Mouse (Mus musculus): ENCODE results near the gene Ly75. TPM values are rescaled to one million over a fixed set of nuclear protein-coding genes. Genes with fewer than 3 reads are reported as not detected.

Ly75 gene
- polyA plus RNA-seq, 1 experiment from 2014 or later, result 1.6 TPM

DNA sequence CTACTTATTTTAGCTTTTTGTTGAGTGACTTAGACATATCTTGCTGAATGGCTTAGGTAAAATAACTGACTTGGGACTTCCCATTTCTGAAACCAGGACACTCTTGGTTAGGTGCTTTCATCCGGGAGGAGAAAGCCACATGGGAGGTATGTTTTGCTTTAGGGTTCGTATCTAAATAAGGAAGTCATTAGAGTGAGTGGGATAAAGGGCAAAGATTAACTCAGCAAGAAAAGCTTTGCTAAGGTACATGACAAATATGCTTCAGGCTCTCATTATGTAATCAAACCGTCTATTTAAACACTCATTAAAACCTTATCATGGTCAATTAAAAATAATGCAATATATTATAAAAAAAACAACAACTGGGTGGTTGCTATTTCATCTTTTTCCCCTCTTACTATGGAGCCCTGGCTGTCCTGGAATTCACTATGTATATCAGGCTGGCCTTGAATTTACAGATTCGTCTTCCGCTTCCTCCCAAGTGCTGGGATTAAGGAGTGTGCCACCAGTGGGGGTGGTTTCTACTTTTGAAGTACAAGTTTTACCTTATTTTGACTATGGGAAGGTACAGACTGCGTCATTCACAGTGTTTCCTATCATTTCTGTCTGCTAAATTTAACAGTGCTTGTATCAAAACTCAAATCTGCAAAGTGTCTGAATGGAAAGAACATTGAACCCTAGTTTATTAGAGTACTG, 60.9 kb downstream of the Ly75 start:
- no peak overlapping the region for H3K4me2 ChIP-seq (ENCODE audit: low read length)
- WGBS, result 66% methylated on average over 6 of the region's 6 CpGs

DNA sequence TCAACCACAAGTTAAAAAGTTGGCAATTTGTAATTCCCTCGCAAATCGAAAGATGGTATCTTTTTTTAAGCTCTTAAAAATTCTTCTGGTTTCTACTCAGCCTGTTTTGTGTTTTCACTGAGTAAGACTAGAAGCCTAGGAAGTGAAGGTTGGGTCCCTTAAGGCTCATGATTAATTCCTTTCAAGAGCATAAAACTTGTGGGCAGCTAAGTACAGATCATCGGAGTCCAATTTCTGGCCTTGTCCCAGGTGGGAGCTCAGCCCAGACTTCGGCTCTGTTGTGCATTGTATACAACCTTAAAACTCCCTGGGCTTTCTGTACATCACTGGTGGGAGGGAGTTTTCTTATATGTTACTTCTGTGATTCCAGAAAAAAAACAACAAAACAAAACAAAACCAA, 79.3 kb downstream of the Ly75 start:
- Histone ChIP-seq H3K36me3 (ENCODE audit: control insufficient read depth, insufficient read depth, low read length) (no peaks in the 10 kb centered on the region), H3K4me3 (ENCODE audit: control insufficient read depth in 1 of 2, insufficient read depth in 1 of 2, low read depth in 1 of 2, low read length in 2 of 2) (no peak overlapping the region), H3K4me1 (ENCODE audit: control insufficient read depth in 2 of 2, insufficient read depth in 2 of 2, low read length in 2 of 2) (no peaks in the 10 kb centered on the region), H3K27ac (replicated peaks in 1 of 2; ENCODE audit: control insufficient read depth in 1 of 2, insufficient read depth in 1 of 2, low read depth in 2 of 2, low read length in 2 of 2) (no peak overlapping the region), H3K4me2 (ENCODE audit: low read length) (no peak overlapping the region), H3K9me3 (ENCODE audit: control insufficient read depth, low read length) (no peaks in the 10 kb centered on the region), H3K27me3 (ENCODE audit: control insufficient read depth, insufficient read depth, low read length) (no peaks in the 10 kb centered on the region), H3K9ac (ENCODE audit: low read length) (no peak overlapping the region)
- WGBS, result 86% methylated on average over 4 of the region's 4 CpGs
- no peak for ATAC-seq (ENCODE audit: insufficient number of reproducible peaks, insufficient read depth, low FRiP score, low read depth)

More for the DNA sequence above, 60.9 kb downstream of the Ly75 start:
- Histone ChIP-seq H3K4me3 (ENCODE audit: control insufficient read depth in 1 of 2, insufficient read depth in 1 of 2, low read depth in 1 of 2, low read length in 2 of 2) (no peak overlapping the region), H3K4me1 (ENCODE audit: control insufficient read depth in 2 of 2, insufficient read depth in 2 of 2, low read length in 2 of 2) (no peaks in the 10 kb centered on the region), H3K9me3 (ENCODE audit: control insufficient read depth, low read length) (no peaks in the 10 kb centered on the region), H3K27ac (replicated peaks in 1 of 2; ENCODE audit: control insufficient read depth in 1 of 2, insufficient read depth in 1 of 2, low read depth in 2 of 2, low read length in 2 of 2) (no peak overlapping the region), H3K36me3 (ENCODE audit: control insufficient read depth, insufficient read depth, low read length) (no peaks in the 10 kb centered on the region), H3K9ac (ENCODE audit: low read length) (no peak overlapping the region), H3K27me3 (ENCODE audit: control insufficient read depth, insufficient read depth, low read length) (no peaks in the 10 kb centered on the region)
- ATAC-seq (ENCODE audit: insufficient number of reproducible peaks, insufficient read depth, low FRiP score, low read depth), result no peak

DNA sequence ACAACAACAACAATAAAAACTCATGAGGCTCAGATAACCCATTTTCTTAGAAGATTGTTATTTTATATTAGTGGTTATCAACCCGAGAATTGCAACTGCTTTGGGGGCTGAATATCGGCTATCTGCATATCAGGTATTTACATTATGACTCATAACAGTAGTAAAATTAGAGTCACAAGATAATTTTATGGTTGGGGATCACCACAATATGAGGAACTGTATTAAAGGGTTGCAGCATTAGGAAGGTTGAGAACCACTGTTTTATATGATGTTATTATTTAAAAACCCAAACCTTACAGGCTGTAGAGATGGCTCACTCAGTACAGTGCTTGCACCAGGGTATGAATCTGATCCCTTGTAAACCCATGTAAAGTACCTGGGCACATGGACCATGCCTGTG, 83.8 kb downstream of the Ly75 start:
- no peak overlapping the region for H3K9ac ChIP-seq (ENCODE audit: low read length)
- no peak overlapping the region for H3K27ac ChIP-seq (replicated peaks in 1 of 2; ENCODE audit: control insufficient read depth in 1 of 2, insufficient read depth in 1 of 2, low read depth in 2 of 2, low read length in 2 of 2)
- no peak overlapping the region for H3K4me3 ChIP-seq (ENCODE audit: control insufficient read depth in 1 of 2, insufficient read depth in 1 of 2, low read depth in 1 of 2, low read length in 2 of 2)
- 81% methylated on average over 2 of the region's 2 CpGs for WGBS
- H3K27me3 ChIP-seq (ENCODE audit: control insufficient read depth, insufficient read depth, low read length), result no peaks in the 10 kb centered on the region
- no peaks in the 10 kb centered on the region for H3K4me1 ChIP-seq (ENCODE audit: control insufficient read depth in 2 of 2, insufficient read depth in 2 of 2, low read length in 2 of 2)
- no peaks in the 10 kb centered on the region for H3K9me3 ChIP-seq (ENCODE audit: control insufficient read depth, low read length)
- ATAC-seq (ENCODE audit: insufficient number of reproducible peaks, insufficient read depth, low FRiP score, low read depth), result no peak
- no peak overlapping the region for H3K4me2 ChIP-seq (ENCODE audit: low read length)
- no peaks in the 10 kb centered on the region for H3K36me3 ChIP-seq (ENCODE audit: control insufficient read depth, insufficient read depth, low read length)

DNA sequence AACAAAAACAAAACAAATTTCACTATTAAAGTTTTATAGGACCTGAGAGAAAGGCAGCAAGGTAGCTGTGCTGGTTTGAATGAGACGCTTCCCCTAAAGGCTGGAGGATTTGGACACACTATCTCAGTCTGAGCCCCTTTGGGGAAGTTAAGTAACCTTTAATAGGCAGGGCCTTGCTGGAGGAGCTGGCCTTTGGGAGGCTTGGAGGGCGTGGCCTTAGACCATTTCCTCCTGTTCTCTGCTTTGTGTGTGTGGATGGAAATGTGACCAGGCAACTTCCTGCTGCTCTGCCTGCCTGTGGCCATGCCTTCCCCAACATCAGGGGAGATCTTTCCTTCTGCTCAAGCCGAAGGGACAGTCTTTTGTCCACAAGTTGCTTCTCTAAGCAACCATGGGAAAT, 84.8 kb downstream of the Ly75 start:
- no peak for ATAC-seq (ENCODE audit: insufficient number of reproducible peaks, insufficient read depth, low FRiP score, low read depth)
- H3K4me1 ChIP-seq (ENCODE audit: control insufficient read depth in 2 of 2, insufficient read depth in 2 of 2, low read length in 2 of 2), result no peaks in the 10 kb centered on the region
- 70% methylated on average over 3 of the region's 3 CpGs for WGBS

DNA sequence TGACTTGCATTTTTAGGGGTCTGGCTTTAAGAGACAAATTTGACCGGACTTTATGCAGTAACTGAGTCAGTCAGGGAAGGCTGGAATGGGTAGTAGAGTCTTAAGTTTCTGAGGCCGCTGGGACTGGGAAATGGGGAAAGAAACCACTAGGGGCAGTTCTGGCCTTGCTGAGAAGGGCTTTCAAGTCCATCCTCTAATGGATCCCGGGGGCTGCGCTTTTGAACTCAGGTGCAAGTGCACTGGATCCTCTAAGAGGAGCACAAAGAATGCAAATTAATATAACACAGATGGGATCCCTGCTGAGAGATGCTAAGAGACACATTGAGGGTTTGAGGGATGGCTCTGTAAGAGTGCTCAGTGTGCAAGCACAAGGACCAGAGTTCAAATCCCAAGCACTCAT, 91.7 kb downstream of the Ly75 start:
- 80% methylated on average over 4 of the region's 4 CpGs for WGBS
- no peak overlapping the region for H3K27ac ChIP-seq (replicated peaks in 1 of 2; ENCODE audit: control insufficient read depth in 1 of 2, insufficient read depth in 1 of 2, low read depth in 2 of 2, low read length in 2 of 2)
- no peak overlapping the region for H3K4me3 ChIP-seq (ENCODE audit: control insufficient read depth in 1 of 2, insufficient read depth in 1 of 2, low read depth in 1 of 2, low read length in 2 of 2)
- H3K27me3 ChIP-seq (ENCODE audit: control insufficient read depth, insufficient read depth, low read length), result no peaks in the 10 kb centered on the region
- no peak overlapping the region for H3K9ac ChIP-seq (ENCODE audit: low read length)
- H3K9me3 ChIP-seq (ENCODE audit: control insufficient read depth, low read length), result no peaks in the 10 kb centered on the region
- H3K4me2 ChIP-seq (ENCODE audit: low read length), result no peak overlapping the region
- no peaks in the 10 kb centered on the region for H3K4me1 ChIP-seq (ENCODE audit: control insufficient read depth in 2 of 2, insufficient read depth in 2 of 2, low read length in 2 of 2)
- H3K36me3 ChIP-seq (ENCODE audit: control insufficient read depth, insufficient read depth, low read length), result no peaks in the 10 kb centered on the region
- ATAC-seq (ENCODE audit: insufficient number of reproducible peaks, insufficient read depth, low FRiP score, low read depth), result no peak

More for the DNA sequence above, 84.8 kb downstream of the Ly75 start:
- no peaks in the 10 kb centered on the region for H3K36me3 ChIP-seq (ENCODE audit: control insufficient read depth, insufficient read depth, low read length)
- no peaks in the 10 kb centered on the region for H3K27me3 ChIP-seq (ENCODE audit: control insufficient read depth, insufficient read depth, low read length)
- no peak overlapping the region for H3K27ac ChIP-seq (replicated peaks in 1 of 2; ENCODE audit: control insufficient read depth in 1 of 2, insufficient read depth in 1 of 2, low read depth in 2 of 2, low read length in 2 of 2)
- no peak overlapping the region for H3K9ac ChIP-seq (ENCODE audit: low read length)
- H3K9me3 ChIP-seq (ENCODE audit: control insufficient read depth, low read length), result no peaks in the 10 kb centered on the region
- no peak overlapping the region for H3K4me2 ChIP-seq (ENCODE audit: low read length)
- no peak overlapping the region for H3K4me3 ChIP-seq (ENCODE audit: control insufficient read depth in 1 of 2, insufficient read depth in 1 of 2, low read depth in 1 of 2, low read length in 2 of 2)

DNA sequence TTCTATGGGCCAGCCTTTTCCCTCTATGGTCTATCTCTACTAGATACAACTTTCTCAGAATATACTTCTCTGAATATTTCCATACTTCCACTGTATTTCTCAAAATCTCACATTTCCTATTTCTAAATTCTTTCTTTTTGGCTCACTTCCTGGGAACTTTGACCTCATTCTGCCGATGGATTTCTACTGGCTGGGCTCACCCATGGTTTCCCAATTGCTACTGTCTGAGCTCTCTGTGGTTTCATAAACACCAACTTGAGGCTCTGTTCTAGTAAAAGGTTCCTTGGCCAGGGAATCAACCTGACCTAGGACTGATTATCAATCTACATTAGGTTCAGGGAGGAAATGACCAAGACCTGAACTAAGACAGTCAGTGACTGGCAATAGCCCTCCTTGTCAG, 93.7 kb downstream of the Ly75 start:
- no peak overlapping the region for H3K27ac ChIP-seq (replicated peaks in 1 of 2; ENCODE audit: control insufficient read depth in 1 of 2, insufficient read depth in 1 of 2, low read depth in 2 of 2, low read length in 2 of 2)
- H3K4me2 ChIP-seq (ENCODE audit: low read length), result no peak overlapping the region
- H3K9ac ChIP-seq (ENCODE audit: low read length), result no peak overlapping the region
- WGBS, result 79% methylated on average over 1 of the region's 1 CpGs
- no peaks in the 10 kb centered on the region for H3K27me3 ChIP-seq (ENCODE audit: control insufficient read depth, insufficient read depth, low read length)
- H3K4me1 ChIP-seq (ENCODE audit: control insufficient read depth in 2 of 2, insufficient read depth in 2 of 2, low read length in 2 of 2), result peaks cover 0 to under 1% of the 10 kb centered on the region in 2 experiments; a peak in 1 of 4 replicates
- H3K4me3 ChIP-seq (ENCODE audit: control insufficient read depth in 1 of 2, insufficient read depth in 1 of 2, low read depth in 1 of 2, low read length in 2 of 2), result no peak overlapping the region
- no peaks in the 10 kb centered on the region for H3K9me3 ChIP-seq (ENCODE audit: control insufficient read depth, low read length)
- no peaks in the 10 kb centered on the region for H3K36me3 ChIP-seq (ENCODE audit: control insufficient read depth, insufficient read depth, low read length)
- ATAC-seq (ENCODE audit: insufficient number of reproducible peaks, insufficient read depth, low FRiP score, low read depth), result no peak

DNA sequence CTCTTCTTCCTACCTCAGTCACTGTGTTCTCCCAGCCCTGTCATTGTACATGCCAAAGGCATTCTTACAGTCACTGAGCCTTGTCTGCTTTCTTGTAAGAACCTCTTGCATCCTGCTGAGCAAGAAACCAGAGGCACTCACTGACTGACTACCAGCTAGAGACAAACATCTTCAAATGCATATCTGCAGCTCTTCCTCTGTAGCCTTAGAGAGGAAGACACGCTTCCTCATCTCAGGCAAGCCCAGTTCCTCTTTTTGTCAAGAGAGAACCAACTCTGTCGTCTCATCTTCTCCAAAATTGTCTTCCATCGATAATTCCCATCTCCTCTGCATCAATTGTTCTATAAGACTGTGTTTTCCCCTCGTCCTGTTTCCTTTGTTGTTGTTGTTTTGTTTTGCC, 94.5 kb downstream of the Ly75 start:
- no peak overlapping the region for H3K9ac ChIP-seq (ENCODE audit: low read length)

DNA sequence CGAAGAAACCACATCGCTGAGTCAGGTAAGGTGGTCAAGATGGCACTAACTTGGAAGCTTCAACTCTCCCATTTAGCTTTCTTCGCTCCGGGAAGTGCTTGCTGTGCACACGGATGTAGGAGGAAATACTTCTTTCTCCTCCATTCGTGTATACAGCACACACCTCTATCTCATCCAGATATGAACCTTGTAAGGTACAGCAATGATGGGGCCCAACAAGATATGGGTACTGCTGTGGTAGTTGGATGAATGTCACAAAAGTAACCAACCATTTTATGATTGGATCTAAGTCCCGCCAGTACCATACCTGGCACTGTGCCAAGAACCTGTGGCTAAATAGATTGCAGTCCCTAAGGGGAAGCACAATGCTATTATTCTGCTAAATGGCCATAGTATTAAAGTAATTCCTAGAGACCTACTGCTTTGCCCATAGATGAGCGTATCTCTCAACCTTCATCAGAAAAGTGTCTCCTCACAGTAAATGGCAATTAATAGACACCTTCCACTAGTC, 97.9 kb downstream of the Ly75 start:
- ATAC-seq (ENCODE audit: insufficient number of reproducible peaks, insufficient read depth, low FRiP score, low read depth), result no peak
- no peak overlapping the region; the same call in 1 of the 2 replicates for H3K4me2 ChIP-seq (ENCODE audit: low read length)
- no peaks in the 10 kb centered on the region for H3K9me3 ChIP-seq (ENCODE audit: control insufficient read depth, low read length)
- H3K27me3 ChIP-seq (ENCODE audit: control insufficient read depth, insufficient read depth, low read length), result no peaks in the 10 kb centered on the region
- H3K27ac ChIP-seq (replicated peaks in 1 of 2; ENCODE audit: control insufficient read depth in 1 of 2, insufficient read depth in 1 of 2, low read depth in 2 of 2, low read length in 2 of 2), result no peak overlapping the region
- H3K36me3 ChIP-seq (ENCODE audit: control insufficient read depth, insufficient read depth, low read length), result no peaks in the 10 kb centered on the region
- H3K4me1 ChIP-seq (ENCODE audit: control insufficient read depth in 2 of 2, insufficient read depth in 2 of 2, low read length in 2 of 2), result peaks cover 3 to 10% of the 10 kb centered on the region in 2 experiments; a peak in 2 of 4 replicates
- H3K9ac ChIP-seq (ENCODE audit: low read length), result no peak overlapping the region
- H3K4me3 ChIP-seq (ENCODE audit: control insufficient read depth in 1 of 2, insufficient read depth in 1 of 2, low read depth in 1 of 2, low read length in 2 of 2), result no peak overlapping the region
- WGBS, result 83% methylated on average over 8 of the region's 8 CpGs

More for the DNA sequence above, 94.5 kb downstream of the Ly75 start:
- no peak overlapping the region for H3K4me2 ChIP-seq (ENCODE audit: low read length)
- H3K27ac ChIP-seq (replicated peaks in 1 of 2; ENCODE audit: control insufficient read depth in 1 of 2, insufficient read depth in 1 of 2, low read depth in 2 of 2, low read length in 2 of 2), result no peak overlapping the region
- H3K4me3 ChIP-seq (ENCODE audit: control insufficient read depth in 1 of 2, insufficient read depth in 1 of 2, low read depth in 1 of 2, low read length in 2 of 2), result no peak overlapping the region
- H3K9me3 ChIP-seq (ENCODE audit: control insufficient read depth, low read length), result no peaks in the 10 kb centered on the region
- 62% methylated on average over 4 of the region's 4 CpGs for WGBS
- no peaks in the 10 kb centered on the region for H3K36me3 ChIP-seq (ENCODE audit: control insufficient read depth, insufficient read depth, low read length)
- H3K27me3 ChIP-seq (ENCODE audit: control insufficient read depth, insufficient read depth, low read length), result no peaks in the 10 kb centered on the region
- ATAC-seq (ENCODE audit: insufficient number of reproducible peaks, insufficient read depth, low FRiP score, low read depth), result no peak
- H3K4me1 ChIP-seq (ENCODE audit: control insufficient read depth in 2 of 2, insufficient read depth in 2 of 2, low read length in 2 of 2), result peaks cover 2 to 4% of the 10 kb centered on the region in 2 experiments; a peak in 2 of 4 replicates
